Mouse (Mus musculus) embryonic facial prominence, embryonic 13.5 days (tissue): ENCODE results near the gene Tmem72. TPM values are rescaled to one million over a fixed set of nuclear protein-coding genes. Genes with fewer than 3 reads are reported as not detected.
A peak's percentile ranks its signal among the peaks of the same experiment; 100 is the strongest.

Source experiments
- ATAC-seq: fragments of 200-750 bp; cut with Nextera tagmentation; 2 replicates; pipeline ENCODE4 v1.8.0; 2017; ENCODE audit warnings: low read depth; ENCODE audit not compliant: insufficient number of reproducible peaks, insufficient read depth, low FRiP score, low TSS enrichment
- H3K27ac ChIP-seq: fragments of 300-500 bp; sonication (generic); 2 replicates; pipeline ENCODE4 v1.5.1; 2015; ENCODE audit warnings: moderate library complexity, mild to moderate bottlenecking, inconsistent platforms
- H3K27me3 ChIP-seq: fragments of 300-500 bp; sonication (generic); 2 replicates; pipeline ENCODE4 v1.6.1; 2015; ENCODE audit warnings: mild to moderate bottlenecking, inconsistent platforms
- H3K36me3 ChIP-seq: fragments of 300-500 bp; sonication (generic); 2 replicates; pipeline ENCODE4 v1.6.1; 2015; ENCODE audit warnings: mild to moderate bottlenecking, inconsistent platforms
- H3K4me1 ChIP-seq: fragments of 300-500 bp; sonication (generic); 2 replicates; pipeline ENCODE4 v1.6.1; 2015; ENCODE audit warnings: inconsistent platforms
- H3K4me2 ChIP-seq: fragments of 300-500 bp; sonication (generic); 2 replicates; pipeline ENCODE4 v1.6.1; 2015; ENCODE audit warnings: moderate library complexity, mild to moderate bottlenecking, inconsistent platforms
- H3K4me3 ChIP-seq: fragments of 300-500 bp; sonication (generic); 2 replicates; pipeline ENCODE4 v1.5.1; 2015; ENCODE audit warnings: mild to moderate bottlenecking, inconsistent platforms
- H3K9ac ChIP-seq: fragments of 300-500 bp; sonication (generic); 2 replicates; pipeline ENCODE4 v1.6.1; 2015; ENCODE audit warnings: mild to moderate bottlenecking, inconsistent platforms
- H3K9me3 ChIP-seq: fragments of 300-500 bp; sonication (generic); 2 replicates; pipeline ENCODE4 v1.6.1; 2016; ENCODE audit warnings: inconsistent platforms
- WGBS: fragments of 180-500 bp; shearing (Covaris S2); methylation state at CpG from one replicate; pipeline ENCODE4 v1.1.7; 2015; ENCODE audit warnings: mixed read lengths; 5-methylcytosine and 5-hydroxymethylcytosine counted together
- polyA plus RNA-seq: library from polyadenylated mRNA; unstranded; fragments of >200 nt; fragmentation: Nextera tagmentation; extraction: Ambion mirVana; gene quantifications from 2 replicates; pipeline ENCODE4 v1.2.1, GENCODE M21; 2015

The Tmem72 gene
- polyA plus RNA-seq, 1 experiment from 2014 or later, result 0.04 TPM

DNA sequence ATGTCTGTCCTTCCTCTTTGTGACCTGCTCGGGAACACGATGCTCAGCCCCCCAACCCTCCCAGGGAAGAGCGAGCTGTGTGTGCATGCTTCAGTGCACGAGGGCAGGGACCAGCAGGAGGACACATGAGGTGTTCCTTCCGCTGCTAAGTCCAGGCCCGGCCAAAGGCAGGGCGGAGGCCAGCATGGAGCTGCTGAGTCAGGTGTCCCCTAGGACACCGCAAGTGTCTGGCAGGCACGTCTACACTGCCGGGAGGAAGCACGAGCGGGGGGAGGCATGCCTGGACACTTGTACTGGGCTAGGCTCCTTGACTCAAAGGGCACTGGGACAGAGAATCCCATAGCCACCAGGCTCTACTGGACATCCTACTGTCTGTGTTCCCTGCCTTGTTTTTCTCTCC, 69.0 kb downstream of the Tmem72 start:
- no peak overlapping the region for H3K4me2 ChIP-seq
- no peaks in the 10 kb centered on the region for H3K9me3 ChIP-seq
- peaks cover 17% of the 10 kb centered on the region for H3K4me1 ChIP-seq
- 0 out of 2 replicates have a peak, but pooled peaks cover 3% of the 10 kb centered on the region for H3K27me3 ChIP-seq
- no peaks in the 10 kb centered on the region for H3K36me3 ChIP-seq
- no peak overlapping the region for H3K4me3 ChIP-seq
- H3K27ac ChIP-seq, result no peak overlapping the region
- 82% methylated on average over 12 of the region's 12 CpGs for WGBS
- ATAC-seq, result no peak
- no peak overlapping the region for H3K9ac ChIP-seq

DNA sequence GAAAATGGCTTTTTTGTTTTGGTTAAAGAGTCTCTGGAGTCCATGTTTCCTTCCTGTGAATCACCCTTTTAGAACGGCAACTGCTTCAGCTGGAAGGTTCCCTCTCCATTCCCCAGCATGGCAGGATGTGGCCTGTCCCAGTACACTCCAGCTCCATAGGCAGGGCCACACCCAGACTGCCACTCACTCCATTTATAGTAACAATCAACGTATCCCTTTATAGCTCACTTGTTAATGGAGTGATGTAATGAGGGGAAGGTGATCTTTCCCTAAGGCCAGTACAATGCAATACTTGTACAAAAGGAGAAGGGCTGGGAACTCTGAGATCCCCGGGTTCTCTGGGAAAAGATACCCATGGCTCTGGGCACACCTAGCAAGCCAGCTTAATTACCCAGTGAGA, 72.4 kb downstream of the Tmem72 start:
- no peak overlapping the region for H3K9ac ChIP-seq
- ATAC-seq, result no peak
- no peak overlapping the region for H3K4me3 ChIP-seq
- no peak overlapping the region for H3K27ac ChIP-seq
- no peaks in the 10 kb centered on the region for H3K36me3 ChIP-seq
- H3K4me2 ChIP-seq, result no peak overlapping the region
- peaks cover 11% of the 10 kb centered on the region for H3K4me1 ChIP-seq
- H3K27me3 ChIP-seq, result no peaks in the 10 kb centered on the region
- no peaks in the 10 kb centered on the region for H3K9me3 ChIP-seq
- WGBS, result 60% methylated on average over 3 of the region's 3 CpGs

DNA sequence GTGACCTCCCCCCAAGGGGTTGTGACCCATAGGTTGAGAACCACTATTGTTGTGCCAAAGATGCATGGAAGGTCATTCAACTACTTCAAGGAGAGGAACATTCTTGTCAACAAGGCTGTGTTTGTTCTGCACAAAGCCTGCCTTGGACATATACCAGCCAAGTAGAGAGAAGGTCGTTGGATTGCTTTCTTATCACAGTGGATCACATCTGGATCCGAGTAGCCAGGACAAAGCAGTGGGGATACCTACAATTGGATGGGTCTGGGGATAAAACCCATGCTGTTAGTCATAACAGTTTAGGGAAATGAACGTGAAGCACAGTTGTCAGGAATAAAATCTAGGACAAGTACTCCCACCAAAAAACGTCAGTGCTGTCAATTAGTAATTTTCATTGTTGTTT, 72.8 kb downstream of the Tmem72 start:
- H3K27me3 ChIP-seq, result no peaks in the 10 kb centered on the region
- H3K4me1 ChIP-seq, result peaks cover 11% of the 10 kb centered on the region
- H3K27ac ChIP-seq, result no peak overlapping the region
- ATAC-seq, result no peak
- H3K9me3 ChIP-seq, result no peaks in the 10 kb centered on the region
- no peak overlapping the region for H3K4me2 ChIP-seq
- 58% methylated on average over 4 of the region's 4 CpGs for WGBS
- no peak overlapping the region for H3K9ac ChIP-seq
- H3K36me3 ChIP-seq, result no peaks in the 10 kb centered on the region
- no peak overlapping the region for H3K4me3 ChIP-seq

DNA sequence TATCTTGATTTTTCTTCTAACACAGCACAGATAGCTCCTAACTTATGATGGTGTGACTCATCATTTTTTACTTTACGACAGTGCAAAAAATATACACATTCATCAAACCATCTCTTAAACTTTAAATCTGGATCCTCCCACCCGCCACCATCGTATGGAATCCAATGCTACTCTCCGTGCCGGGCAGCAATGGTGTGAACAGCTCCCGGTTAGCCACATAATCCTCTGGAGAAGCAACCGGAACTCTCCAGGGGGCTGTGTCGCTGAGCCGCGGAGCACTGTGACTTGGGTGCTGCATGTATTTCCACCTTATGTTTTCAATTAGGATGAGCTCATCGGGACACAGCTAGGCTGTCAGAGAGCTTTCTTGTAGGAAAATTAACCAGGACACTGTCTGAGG, 73.8 kb downstream of the Tmem72 start:
- H3K9me3 ChIP-seq, result no peaks in the 10 kb centered on the region
- H3K4me1 ChIP-seq, result peaks cover 11% of the 10 kb centered on the region
- 54% methylated on average over 11 of the region's 11 CpGs for WGBS
- no peak overlapping the region for H3K9ac ChIP-seq
- H3K27ac ChIP-seq, result no peak overlapping the region; the same call in 1 of the 2 replicates
- H3K4me2 ChIP-seq, result no peak overlapping the region
- no peak for ATAC-seq
- no peak overlapping the region for H3K4me3 ChIP-seq
- no peaks in the 10 kb centered on the region for H3K36me3 ChIP-seq
- H3K27me3 ChIP-seq, result no peaks in the 10 kb centered on the region

DNA sequence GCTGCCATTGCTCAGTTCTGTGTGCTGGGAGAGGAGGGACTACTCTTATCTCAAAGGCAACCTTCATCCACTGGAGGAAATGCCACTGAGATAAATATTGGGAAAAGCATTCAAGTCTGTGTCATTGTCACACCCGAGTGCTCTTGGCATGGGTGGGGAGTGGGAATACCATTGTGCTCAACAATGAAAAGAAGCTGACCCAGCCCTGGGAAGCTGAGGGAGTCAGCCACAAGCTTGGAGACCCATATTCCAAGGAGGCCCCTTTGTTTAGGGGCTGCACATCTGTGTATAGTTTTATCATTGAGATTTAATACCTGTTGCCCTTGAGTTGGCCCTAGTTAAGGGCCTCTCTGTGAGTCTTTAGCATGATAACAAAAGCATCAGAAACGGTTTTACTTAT, 77.0 kb downstream of the Tmem72 start:
- H3K4me1 ChIP-seq, result peaks cover 19% of the 10 kb centered on the region
- no peak for ATAC-seq
- 73% methylated on average over 2 of the region's 2 CpGs for WGBS
- H3K9me3 ChIP-seq, result no peaks in the 10 kb centered on the region
- no peak overlapping the region for H3K27ac ChIP-seq
- H3K4me2 ChIP-seq, result no peak overlapping the region
- no peak overlapping the region for H3K9ac ChIP-seq
- H3K4me3 ChIP-seq, result no peak overlapping the region
- no peaks in the 10 kb centered on the region for H3K27me3 ChIP-seq
- no peaks in the 10 kb centered on the region for H3K36me3 ChIP-seq

DNA sequence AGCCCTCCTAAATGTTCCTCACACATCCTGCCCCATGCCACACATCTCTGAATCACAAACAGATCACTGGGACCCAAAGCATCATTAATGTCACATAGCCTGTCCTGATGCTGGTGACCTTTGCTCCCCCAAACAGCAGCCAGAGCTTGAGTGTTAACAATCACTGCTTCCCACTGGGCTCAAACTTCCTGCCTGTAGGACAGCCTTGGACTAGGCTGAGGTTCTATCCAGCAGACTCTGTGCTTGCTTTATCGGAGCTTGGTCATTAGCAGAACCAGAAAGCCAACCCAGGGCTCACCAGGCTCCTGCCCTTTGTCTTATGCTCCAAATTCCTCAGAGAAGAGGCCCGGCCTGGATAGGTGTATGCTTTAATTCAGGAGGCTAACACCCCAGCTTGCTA, 77.8 kb downstream of the Tmem72 start:
- peaks cover 18% of the 10 kb centered on the region for H3K4me1 ChIP-seq
- H3K9ac ChIP-seq, result no peak overlapping the region
- no peaks in the 10 kb centered on the region for H3K9me3 ChIP-seq
- no peak overlapping the region for H3K4me2 ChIP-seq
- H3K27me3 ChIP-seq, result no peaks in the 10 kb centered on the region
- WGBS, result 84% methylated on average over 2 of the region's 2 CpGs
- no peak overlapping the region for H3K27ac ChIP-seq
- H3K4me3 ChIP-seq, result no peak overlapping the region
- H3K36me3 ChIP-seq, result no peaks in the 10 kb centered on the region
- no peak for ATAC-seq

DNA sequence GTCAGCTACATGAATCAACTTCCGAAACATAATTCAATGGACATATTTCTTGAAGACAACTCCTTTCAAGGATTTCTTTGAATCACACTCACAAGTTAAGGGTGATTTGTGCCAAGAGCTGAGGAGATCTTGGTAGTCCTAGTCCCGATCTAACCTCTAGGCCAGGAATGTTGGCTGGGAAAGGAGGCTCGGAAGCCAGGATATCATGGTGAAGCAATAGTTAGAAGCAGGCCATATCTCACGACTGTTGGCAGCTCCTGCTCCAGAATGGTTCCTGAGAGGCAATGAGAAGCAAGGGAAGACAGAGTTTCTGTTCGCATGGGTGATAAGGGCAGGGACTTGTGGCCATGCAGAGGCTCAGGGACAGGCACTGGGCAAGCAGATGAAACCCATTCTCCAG, 79.2 kb downstream of the Tmem72 start:
- H3K27ac ChIP-seq, result no peak overlapping the region
- WGBS, result 88% methylated on average over 5 of the region's 5 CpGs
- ATAC-seq, result no peak

DNA sequence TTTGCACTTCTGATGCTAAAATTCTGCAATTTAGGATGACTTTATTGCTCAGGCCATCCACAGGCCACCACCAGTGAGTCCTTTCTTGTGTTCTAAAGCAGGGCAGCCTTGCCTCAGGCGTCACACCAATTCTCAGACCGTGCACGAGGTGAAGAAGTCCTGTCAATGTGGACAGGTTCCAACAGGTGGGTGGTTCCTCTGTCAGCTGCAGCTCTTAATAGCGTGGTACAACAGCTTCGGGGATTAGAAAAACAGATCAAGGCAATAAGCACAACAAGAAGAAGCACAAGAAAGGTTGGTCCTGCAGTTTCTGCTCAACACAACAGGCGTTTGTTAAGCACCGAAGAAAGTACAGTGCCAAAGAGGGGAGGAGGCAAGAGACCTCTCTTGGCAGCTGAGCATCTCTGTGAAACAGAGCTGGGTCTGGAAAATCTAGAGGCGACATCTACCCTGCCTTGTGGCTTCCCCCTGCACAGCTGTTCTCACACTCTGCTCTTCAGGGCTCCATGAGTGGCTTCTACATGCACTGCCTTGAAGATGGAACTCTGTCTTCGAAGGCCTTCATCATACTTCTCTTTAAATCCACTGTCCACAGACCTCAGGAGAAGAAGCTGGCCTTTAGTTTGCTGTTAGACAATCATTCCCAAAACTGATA, 80.0 kb downstream of the Tmem72 start:
- no peak overlapping the region for H3K4me2 ChIP-seq
- no peak for ATAC-seq
- H3K9me3 ChIP-seq, result no peaks in the 10 kb centered on the region
- H3K36me3 ChIP-seq, result no peaks in the 10 kb centered on the region
- WGBS, result 60% methylated on average over 9 of the region's 9 CpGs
- no peak overlapping the region for H3K9ac ChIP-seq
- H3K4me3 ChIP-seq, result no peak overlapping the region
- H3K27ac ChIP-seq, result no peak overlapping the region
- H3K27me3 ChIP-seq, result no peaks in the 10 kb centered on the region
- peaks cover 8% of the 10 kb centered on the region for H3K4me1 ChIP-seq

More for the DNA sequence above, 79.2 kb downstream of the Tmem72 start:
- peaks cover 8% of the 10 kb centered on the region for H3K4me1 ChIP-seq
- no peak overlapping the region for H3K9ac ChIP-seq
- no peaks in the 10 kb centered on the region for H3K27me3 ChIP-seq
- no peaks in the 10 kb centered on the region for H3K36me3 ChIP-seq
- H3K9me3 ChIP-seq, result no peaks in the 10 kb centered on the region
- no peak overlapping the region for H3K4me2 ChIP-seq
- no peak overlapping the region for H3K4me3 ChIP-seq

DNA sequence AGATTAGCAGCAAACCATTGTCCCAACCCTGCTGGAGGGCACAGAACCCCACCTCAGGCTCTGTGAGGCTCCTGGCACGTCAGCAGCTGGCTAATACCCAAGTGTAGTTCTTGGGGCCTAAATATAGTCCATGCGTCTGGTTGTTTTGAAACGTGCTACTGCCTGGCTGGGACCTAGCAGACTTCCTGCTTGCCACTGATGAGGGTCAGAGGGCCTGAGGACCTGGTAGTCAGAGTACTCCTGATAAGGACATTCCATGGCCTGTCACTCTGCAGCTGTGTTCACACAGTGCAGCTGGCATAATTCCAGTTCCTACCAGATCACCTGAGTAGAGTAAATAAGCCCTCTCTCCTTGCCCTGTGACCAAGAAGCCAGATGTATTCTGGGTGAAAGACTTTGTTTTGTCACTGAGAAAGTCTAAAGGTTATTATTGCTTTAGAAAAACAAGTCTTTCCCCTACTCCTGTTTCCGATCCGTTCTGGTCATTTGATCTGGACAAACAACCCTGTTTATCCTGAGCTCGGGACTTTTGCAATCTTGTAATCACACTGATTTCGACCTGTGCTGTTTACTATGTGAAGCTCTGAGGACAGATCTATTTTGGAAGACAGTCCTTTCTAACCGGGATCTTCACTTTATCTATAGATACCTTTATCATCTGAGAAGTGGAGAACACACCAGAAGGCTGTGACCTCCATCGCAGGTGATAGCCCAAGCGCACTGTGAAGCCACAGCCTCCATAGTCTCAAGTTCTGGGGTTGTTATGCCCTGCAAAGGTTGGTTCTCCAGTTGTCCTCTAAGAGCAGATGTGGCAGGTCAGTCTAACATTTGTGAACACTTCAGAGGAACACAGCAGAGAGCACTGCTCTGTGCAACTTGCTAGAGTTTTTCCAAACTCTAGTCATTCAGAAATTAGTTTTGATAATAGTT, 81.2 kb downstream of the Tmem72 start:
- 0 out of 2 replicates have a peak, but pooled peaks have one; percentile 44 for ATAC-seq
- Histone ChIP-seq H3K27ac (0 out of 2 replicates have a peak overlapping the region, but pooled peaks have one; percentile 22), H3K4me1 (peaks cover 8% of the 10 kb centered on the region), H3K36me3 (no peaks in the 10 kb centered on the region), H3K27me3 (no peaks in the 10 kb centered on the region), H3K4me3 (no peak overlapping the region), H3K9ac (no peak overlapping the region), H3K4me2 (no peak overlapping the region), H3K9me3 (no peaks in the 10 kb centered on the region)
- 55% methylated on average over 10 of the region's 10 CpGs for WGBS

DNA sequence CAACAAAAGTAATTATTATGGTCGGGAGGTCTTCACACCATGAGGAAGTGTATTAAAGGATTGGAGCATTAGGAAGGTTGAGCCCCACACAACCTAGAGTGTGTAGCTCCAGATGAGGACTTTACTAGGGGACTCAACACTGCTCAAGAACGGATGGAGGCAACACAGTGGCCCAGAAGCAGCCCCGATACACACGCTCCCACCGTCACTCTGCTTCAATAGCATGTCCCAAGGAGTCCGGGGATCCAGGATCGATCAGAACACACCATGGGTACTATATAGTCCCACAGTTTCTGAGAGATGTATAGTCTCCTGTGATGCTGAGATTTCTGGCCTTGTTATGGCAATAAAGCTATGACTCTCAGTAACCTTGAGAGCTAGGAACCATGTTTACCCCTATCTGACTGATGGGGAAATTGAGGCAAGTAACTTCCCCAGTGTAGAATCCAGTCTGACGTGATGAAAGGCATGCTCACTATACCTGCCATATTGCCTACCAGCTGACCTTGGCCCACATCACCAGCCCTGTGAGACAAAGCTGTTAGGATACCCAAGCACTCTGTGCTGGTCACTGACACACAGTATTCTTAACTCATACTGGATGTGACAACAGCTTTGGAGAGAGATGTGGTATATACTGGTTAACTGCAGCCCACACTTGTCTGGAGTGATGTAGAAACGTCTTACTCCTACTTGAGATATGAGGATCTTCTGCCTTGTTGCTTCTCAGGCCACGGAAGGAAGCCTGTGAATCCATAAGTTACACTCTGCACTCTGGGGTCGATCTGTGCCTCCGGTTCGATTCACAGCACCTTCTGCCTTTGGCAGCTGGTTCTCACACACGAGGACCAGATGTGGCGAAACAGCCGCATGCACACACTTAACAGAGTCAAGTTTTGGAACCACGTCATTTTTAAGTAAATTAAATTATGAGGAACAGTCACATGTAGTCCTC, 82.7 kb downstream of the Tmem72 start:
- H3K4me1 ChIP-seq, result peaks cover 8% of the 10 kb centered on the region
- whole genome bisulfite sequencing, result 85% methylated on average over 17 of the region's 17 CpGs
- H3K36me3 ChIP-seq, result no peaks in the 10 kb centered on the region
- no peaks in the 10 kb centered on the region for H3K9me3 ChIP-seq
- no peak overlapping the region for H3K9ac ChIP-seq
- H3K4me2 ChIP-seq, result no peak overlapping the region
- no peak for ATAC-seq
- no peaks in the 10 kb centered on the region for H3K27me3 ChIP-seq
- H3K4me3 ChIP-seq, result no peak overlapping the region
- no peak overlapping the region for H3K27ac ChIP-seq

DNA sequence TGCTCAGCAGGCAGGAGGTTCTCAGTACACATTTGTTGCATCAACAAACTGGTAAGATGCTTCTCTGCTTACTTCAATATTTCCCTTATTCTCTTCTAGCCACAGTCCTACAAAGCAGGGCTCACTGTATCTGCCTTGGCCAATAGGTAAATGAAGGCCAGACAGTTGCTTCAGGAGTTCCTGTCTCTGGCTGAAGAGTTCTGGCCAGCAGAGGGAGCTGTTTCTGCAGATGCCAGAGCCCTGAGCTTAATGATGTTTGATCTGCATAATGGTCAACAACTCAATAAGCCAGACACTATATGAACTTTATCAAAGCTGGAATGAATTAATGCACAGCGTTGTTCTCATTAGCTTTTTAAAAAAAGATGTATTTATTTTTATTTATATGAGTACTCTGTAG, 84.6 kb downstream of the Tmem72 start:
- Histone ChIP-seq H3K27ac (no peak overlapping the region), H3K4me2 (no peak overlapping the region)

More for the DNA sequence above, 84.6 kb downstream of the Tmem72 start:
- Histone ChIP-seq H3K9me3 (no peaks in the 10 kb centered on the region), H3K4me3 (no peak overlapping the region), H3K9ac (no peak overlapping the region), H3K36me3 (peaks cover 1% of the 10 kb centered on the region; the same call in 1 of the 2 replicates), H3K4me1 (peaks cover 11% of the 10 kb centered on the region), H3K27me3 (no peaks in the 10 kb centered on the region)
- WGBS, result 37% methylated on average over 1 of the region's 1 CpGs
- no peak for ATAC-seq
